Mouse (Mus musculus) gastrocnemius, postnatal 36 days (tissue): ENCODE results near the gene Mast2. TPM values are rescaled to one million over a fixed set of nuclear protein-coding genes. Genes with fewer than 3 reads are reported as not detected.

ENCODE experiments used
- DNase-seq, 2 experiments: peaks; one replicate each; pipeline ENCODE4 v3.0.0; 2022
- intact Hi-C: fragments of 180-260 bp; cut with DNase I; formaldehyde crosslinking; loops from one replicate; pipeline ENCODE4 v1.15.1; 2025
- total RNA-seq, 2 experiments: library from RNA; stranded (reverse); gene quantifications; 2 replicates each; pipeline ENCODE4 v1.2.3; 2021

Gene Mast2
- total RNA-seq, 2 experiments from 2014 or later: 81.2 to 85.0 TPM

GRCm38 (mm10) chr4:116291561-116291960 lies 172.4 kb downstream of the Mast2 start:
- no peak for DNase-seq
- intact Hi-C loops: no loop called here

DNA sequence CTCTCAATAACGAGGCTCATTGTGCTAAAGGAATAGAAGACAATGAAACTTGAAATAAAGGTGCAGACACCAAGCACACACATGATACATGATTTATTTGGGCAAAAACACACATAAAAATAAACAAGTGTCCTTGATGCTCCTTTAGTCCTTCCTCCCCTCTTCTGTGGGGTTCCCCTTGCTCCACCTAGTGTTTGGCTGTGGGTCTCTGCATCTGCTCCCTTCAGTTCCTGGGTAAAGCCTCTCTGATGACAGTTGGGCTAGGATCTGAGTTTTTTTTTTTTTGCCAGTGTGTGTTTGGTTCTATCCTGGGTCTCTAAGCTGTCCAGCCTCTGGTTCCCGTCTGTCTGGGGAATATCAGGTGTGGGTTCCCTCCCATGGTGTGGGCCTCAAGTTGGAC lies 181.8 kb downstream of the Mast2 start:
- intact Hi-C loops: no loop called here
- DNase-seq: no peak

GRCm38 (mm10) chr4:116268220-116268619 lies 195.8 kb downstream of the Mast2 start:
- no peak for DNase-seq
- intact Hi-C loops: no loop called here

Other genes starting within 250 kb of the Mast2 start
- gene Pik3r3, start 242.6 kb downstream of the Mast2 start, total RNA-seq: 1 to 10 TPM; 4.3 to 5.4 TPM
- gene Ipp, start 43.4 kb upstream of the Mast2 start, total RNA-seq: 10 to 100 TPM; 13.8 to 14.6 TPM
- gene Tmem69, start 91.8 kb upstream of the Mast2 start, total RNA-seq: 10 to 100 TPM; 15.2 to 17.7 TPM
- 10 to 100 TPM; 29.6 to 33.9 TPM for gene Gpbp1l1, start 93.5 kb upstream of the Mast2 start, total RNA-seq
- gene Ccdc17, start 132.5 kb upstream of the Mast2 start, total RNA-seq: 1 to 10 TPM; 1.6 to 2.2 TPM
- gene Nasp, start 163.8 kb upstream of the Mast2 start, total RNA-seq: 10 to 100 TPM in 1 of 2 experiments, 1 to 10 TPM in 1; 9.8 to 12.4 TPM
- 100 to 1,000 TPM; 169 to 180 TPM for gene Akr1a1, start 187.5 kb upstream of the Mast2 start, total RNA-seq
- 100 to 1,000 TPM; 190 to 226 TPM for gene Prdx1, start 221.4 kb upstream of the Mast2 start, total RNA-seq
- gene Mmachc, start 244.2 kb upstream of the Mast2 start, total RNA-seq: 10 to 100 TPM; 30.3 to 32.5 TPM
- gene Ccdc163, start 244.3 kb upstream of the Mast2 start, total RNA-seq: 1 to 10 TPM; 2.0 to 2.2 TPM